Mouse (Mus musculus): ENCODE data around the gene Defb19.

- no peak for TF ChIP-seq CTCF (IDR thresholded peaks at IDR 0.05; ENCODE audit: borderline replicate concordance, insufficient read depth, low read depth, low read length)
- TF ChIP-seq POLR2A (IDR thresholded peaks at IDR 0.05; ENCODE audit: borderline replicate concordance, insufficient read depth, low read length): no peak
These were observed 19.2 kb upstream of the Defb19 start, which contains the start of gene Defb45 for GRCm38 (mm10) chr2:152599299-152599698.

Data from cerebellum, adult 2 months (tissue).